7 mouse cellular contexts compared by ENCODE assay signal in the genomic region with DNA sequence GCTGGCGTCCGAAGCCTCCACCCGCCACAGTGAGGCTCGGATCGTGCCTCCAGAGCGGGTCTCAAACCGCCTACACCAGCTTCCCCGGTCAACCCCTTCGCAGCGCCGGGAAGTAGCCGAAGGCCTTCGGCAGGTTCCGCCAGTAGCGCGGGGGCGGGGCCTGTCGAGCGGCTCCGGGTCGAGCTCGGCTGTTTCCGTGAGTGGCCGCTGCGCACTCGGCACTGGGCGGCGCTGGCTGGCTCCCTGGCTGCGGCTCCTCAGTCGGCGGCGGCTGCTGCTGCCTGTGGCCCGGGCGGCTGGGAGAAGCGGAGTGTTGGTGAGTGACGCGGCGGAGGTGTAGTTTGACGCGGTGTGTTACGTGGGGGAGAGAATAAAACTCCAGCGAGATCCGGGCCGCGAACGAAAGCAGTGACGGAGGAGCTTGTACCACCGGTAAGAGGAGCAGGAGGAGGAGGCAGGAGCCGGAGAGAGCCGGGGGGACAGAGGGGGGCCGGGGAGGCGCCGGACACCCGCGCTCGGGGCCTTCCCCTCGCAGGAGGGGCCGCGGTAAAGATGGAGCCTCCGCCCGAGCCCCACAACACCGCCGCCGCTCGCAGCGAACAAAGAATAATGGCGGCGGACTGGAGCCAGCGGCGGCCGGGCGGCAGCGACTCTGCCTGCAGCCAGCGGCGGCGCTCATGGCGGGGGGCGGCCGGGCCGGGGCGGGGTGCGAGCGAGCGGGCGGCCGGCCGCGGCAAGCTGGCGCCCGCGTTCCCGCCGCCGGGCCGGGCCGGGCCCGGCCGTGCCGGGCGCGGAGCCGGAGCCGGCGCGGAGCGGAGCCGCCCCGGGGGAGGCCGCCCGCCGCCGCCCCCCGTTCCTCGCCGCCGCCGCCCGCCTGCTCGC. TPM values are rescaled to one million over a fixed set of nuclear protein-coding genes. Genes with fewer than 3 reads are reported as not detected.
DNase-seq lines count a peak whose midpoint lies in the region; ATAC-seq lines count a peak whose summit lies in the region.

Gene Creb1, plus strand, starts transcription at position 57 of the 882 bp plus-strand sequence.

- peak; percentile 99 for DNase-seq in adrenal gland, postnatal 25 days
- peak; percentile 100 for DNase-seq in heart, adult 11 months
- peak; percentile 98 for DNase-seq in kidney, adult 18-20 months
- DNase-seq in limb, embryonic 11.5 days (ENCODE audit: low spot score), result peak; percentile 99
- peak; percentile 99 for DNase-seq in midbrain, embryonic 14.5 days
- DNase-seq in spleen, adult 18-20 months, result peak; percentile 96 to 97

- under 1% methylated on average over 87 of the region's 119 CpGs for WGBS in embryonic facial prominence, embryonic 12.5 days
- 1% methylated on average over 82 of the region's 119 CpGs for WGBS in limb, embryonic 11.5 days
- WGBS in midbrain, embryonic 14.5 days, result under 1% methylated on average over 101 of the region's 119 CpGs

- peak within 1 kb of the TSS; percentile 100 for H3K27ac ChIP-seq in embryonic facial prominence, embryonic 12.5 days
- peak within 1 kb of the TSS; percentile 100 for H3K27ac ChIP-seq in limb, embryonic 11.5 days (replicated peaks; ENCODE audit: low read depth, low read length)
- H3K27ac ChIP-seq in midbrain, embryonic 14.5 days (replicated peaks; ENCODE audit: low read depth, low read length), result peak within 1 kb of the TSS; percentile 100

- H3K4me3 ChIP-seq in embryonic facial prominence, embryonic 12.5 days, result peak within 1 kb of the TSS; percentile 86
- peak within 1 kb of the TSS; percentile 75 for H3K4me3 ChIP-seq in limb, embryonic 11.5 days (ENCODE audit: low read depth, low read length)
- H3K4me3 ChIP-seq in midbrain, embryonic 14.5 days (replicated peaks; ENCODE audit: low read depth, low read length), result peak within 1 kb of the TSS; percentile 72

- H3K27me3 ChIP-seq in embryonic facial prominence, embryonic 12.5 days, result no peaks in the 10 kb centered on the region
- H3K27me3 ChIP-seq in limb, embryonic 11.5 days (ENCODE audit: control insufficient read depth, insufficient read depth, low read length), result no peaks in the 10 kb centered on the region
- no peaks in the 10 kb centered on the region for H3K27me3 ChIP-seq in midbrain, embryonic 14.5 days (ENCODE audit: control insufficient read depth, insufficient read depth, low read length)

- H3K36me3 ChIP-seq in embryonic facial prominence, embryonic 12.5 days, result no peaks in the 10 kb centered on the region
- no peaks in the 10 kb centered on the region for H3K36me3 ChIP-seq in limb, embryonic 11.5 days (ENCODE audit: control insufficient read depth, insufficient read depth, low read length)
- no peaks in the 10 kb centered on the region for H3K36me3 ChIP-seq in midbrain, embryonic 14.5 days (ENCODE audit: control insufficient read depth, insufficient read depth, low read length)

- peak; percentile 98 for ATAC-seq in embryonic facial prominence, embryonic 12.5 days (ENCODE audit: insufficient number of reproducible peaks, insufficient read depth, low FRiP score, low TSS enrichment)
- ATAC-seq in limb, embryonic 11.5 days (ENCODE audit: insufficient number of reproducible peaks, low FRiP score, low TSS enrichment, low read depth), result peak; percentile 97
- peak; percentile 98 for ATAC-seq in midbrain, embryonic 14.5 days (ENCODE audit: low FRiP score, low TSS enrichment)

- peak within 1 kb of the TSS; percentile 76 for H3K4me2 ChIP-seq in embryonic facial prominence, embryonic 12.5 days (replicated peaks)
- H3K4me2 ChIP-seq in limb, embryonic 11.5 days (ENCODE audit: low read depth, severe bottlenecking), result peak within 1 kb of the TSS; percentile 89
- peak within 1 kb of the TSS; percentile 83 for H3K4me2 ChIP-seq in midbrain, embryonic 14.5 days (ENCODE audit: low read length)

- no peaks in the 10 kb centered on the region for H3K9me3 ChIP-seq in embryonic facial prominence, embryonic 12.5 days
- no peaks in the 10 kb centered on the region for H3K9me3 ChIP-seq in limb, embryonic 11.5 days (ENCODE audit: control insufficient read depth, low read length)
- no peaks in the 10 kb centered on the region for H3K9me3 ChIP-seq in midbrain, embryonic 14.5 days (ENCODE audit: control insufficient read depth, low read length)

- peaks cover 24% of the 10 kb centered on the region; the same call in 1 of the 2 replicates for H3K4me1 ChIP-seq in embryonic facial prominence, embryonic 12.5 days
- H3K4me1 ChIP-seq in limb, embryonic 11.5 days (ENCODE audit: control insufficient read depth, insufficient read depth, low read length), result peaks cover 7% of the 10 kb centered on the region; the same call in 1 of the 2 replicates
- peaks cover 22% of the 10 kb centered on the region for H3K4me1 ChIP-seq in midbrain, embryonic 14.5 days (ENCODE audit: control insufficient read depth, insufficient read depth, low read length)

- H3K9ac ChIP-seq in embryonic facial prominence, embryonic 12.5 days, result peak within 1 kb of the TSS; percentile 99
- H3K9ac ChIP-seq in limb, embryonic 11.5 days (ENCODE audit: low read length), result peak within 1 kb of the TSS; percentile 99
- H3K9ac ChIP-seq in midbrain, embryonic 14.5 days (replicated peaks; ENCODE audit: low read length), result peak within 1 kb of the TSS; percentile 97

RNA-seq across cellular contexts. Expression of gene Creb1, which starts in this region (rescaled TPM):
- total RNA-seq in adrenal gland, postnatal 25 days (2021), result 42.5 and 54.2 TPM in 2 replicates
- polyA plus RNA-seq in embryonic facial prominence, embryonic 12.5 days (2016; fragmentation: Nextera tagmentation; extraction: Ambion mirVana), result 45.5 and 48.3 TPM in 2 replicates
- 50.4 and 53.4 TPM in 2 replicates for polyA plus RNA-seq in limb, embryonic 11.5 days (2014; fragmentation: Nextera tagmentation; extraction: Ambion mirVana)
- polyA plus RNA-seq in midbrain, embryonic 14.5 days (2014; fragmentation: Nextera tagmentation; extraction: Ambion mirVana), result 49.6 and 58.1 TPM in 2 replicates

Comparison
In these comparisons a context has a peak if more than half of its experiments do, and no peak if none do; other contexts are left out.
1. Peak in every context shown above with its lines: DNase-seq, ATAC-seq, H3K4me3 ChIP-seq and H3K27ac ChIP-seq.